Mouse (Mus musculus): ENCODE data around the gene Cyth3.
A peak's percentile ranks its signal among the peaks of the same experiment; 100 is the strongest.

Cyth3 gene

GRCm38 (mm10) chr5:143705659-143705982 is 83.4 kb downstream of the Cyth3 start:
- DNase-seq (ENCODE audit: low spot score in 2 of 2): no peak

GRCm38 (mm10) chr5:143706030-143706821 is 84.0 kb downstream of the Cyth3 start:
- DNase-seq (ENCODE audit: low spot score in 2 of 2): no peak

GRCm38 (mm10) chr5:143706822-143707200 is 84.6 kb downstream of the Cyth3 start:
- DNase-seq (ENCODE audit: low spot score in 2 of 2): no peak

- DNase-seq (ENCODE audit: low spot score in 2 of 2): peak; percentile 60 to 83
Observed at GRCm38 (mm10) chr5:143711326-143711725, 89.1 kb downstream of the Cyth3 start.

- no peak for DNase-seq (ENCODE audit: low spot score in 2 of 2)
Observed at GRCm38 (mm10) chr5:143712011-143712800, 90.0 kb downstream of the Cyth3 start.

GRCm38 (mm10) chr5:143721962-143722361 is 99.7 kb downstream of the Cyth3 start:
- no peak for DNase-seq (ENCODE audit: low spot score in 2 of 2)

GRCm38 (mm10) chr5:143730915-143731314 is 108.7 kb downstream of the Cyth3 start:
- DNase-seq (ENCODE audit: low spot score in 2 of 2): no peak

- DNase-seq (ENCODE audit: low spot score in 2 of 2): peak; percentile 41 to 77
Observed at GRCm38 (mm10) chr5:143731483-143732112, 109.4 kb downstream of the Cyth3 start.

GRCm38 (mm10) chr5:143732180-143732891 is 110.1 kb downstream of the Cyth3 start, which contains the start of gene Usp42:
TSS of gene Usp42 (minus strand) at chr5:143732280.
- peak; percentile 92 to 96 for DNase-seq (ENCODE audit: low spot score in 2 of 2)

GRCm38 (mm10) chr5:143749630-143750208 is 127.5 kb downstream of the Cyth3 start:
- no peak for DNase-seq (ENCODE audit: low spot score in 2 of 2)

- no peak for DNase-seq (ENCODE audit: low spot score in 2 of 2)
Observed at GRCm38 (mm10) chr5:143755529-143756141, 133.4 kb downstream of the Cyth3 start.

GRCm38 (mm10) chr5:143757755-143758443 is 135.7 kb downstream of the Cyth3 start:
- DNase-seq (ENCODE audit: low spot score in 2 of 2): peak; percentile 78 to 87

GRCm38 (mm10) chr5:143759554-143759953 is 137.3 kb downstream of the Cyth3 start:
- no peak for DNase-seq (ENCODE audit: low spot score in 2 of 2)
